Mouse (Mus musculus) heart, embryonic 16.5 days (tissue): ENCODE results near the gene Zdhhc22. TPM values are rescaled to one million over a fixed set of nuclear protein-coding genes. Genes with fewer than 3 reads are reported as not detected.
A peak's percentile ranks its signal among the peaks of the same experiment; 100 is the strongest.

ENCODE experiments used
- ATAC-seq: fragments of 200-750 bp; cut with Nextera tagmentation; replicated peaks from 2 replicates; pipeline ENCODE4 v1.8.0; 2017; ENCODE audit warnings: moderate number of reproducible peaks; ENCODE audit not compliant: insufficient read depth, low FRiP score; ENCODE audit errors: extremely low read depth
- H3K27ac ChIP-seq: fragments of 300-500 bp; sonication (generic); 2 replicates; pipeline ENCODE4 v1.5.1; 2014; ENCODE audit warnings: mild to moderate bottlenecking, low read length, control low read depth, moderate library complexity
- H3K27me3 ChIP-seq: fragments of 300-500 bp; sonication (generic); 2 replicates; pipeline ENCODE4 v1.6.1; 2014; ENCODE audit warnings: low read length, mixed read lengths; ENCODE audit not compliant: control insufficient read depth, insufficient read depth
- H3K36me3 ChIP-seq: fragments of 300-500 bp; sonication (generic); 2 replicates; pipeline ENCODE4 v1.6.1; 2014; ENCODE audit not compliant: control insufficient read depth, insufficient read depth
- H3K4me1 ChIP-seq: fragments of 300-500 bp; sonication (generic); 2 replicates; pipeline ENCODE4 v1.6.1; 2014; ENCODE audit warnings: low read length, mixed read lengths; ENCODE audit not compliant: control insufficient read depth, insufficient read depth
- H3K4me2 ChIP-seq: fragments of 300-500 bp; sonication (generic); 2 replicates; pipeline ENCODE4 v1.6.1; 2014; ENCODE audit warnings: low read depth, mild to moderate bottlenecking, control low read depth, low read length
- H3K4me3 ChIP-seq: fragments of 300-500 bp; sonication (generic); 2 replicates; pipeline ENCODE4 v1.5.1; 2014; ENCODE audit warnings: mild to moderate bottlenecking, control low read depth, low read length
- H3K9ac ChIP-seq: fragments of 300-500 bp; sonication (generic); 2 replicates; pipeline ENCODE4 v1.6.1; 2014; ENCODE audit warnings: low read length, control low read depth
- H3K9me3 ChIP-seq: fragments of 300-500 bp; sonication (generic); replicated peaks from 2 replicates; pipeline ENCODE4 v1.6.1; 2016; ENCODE audit warnings: low read length; ENCODE audit not compliant: control insufficient read depth
- WGBS: fragments of 180-500 bp; shearing (Covaris S2); extraction: QIAGEN DNeasy Blood & Tissue Kit; methylation state at CpG from one replicate; pipeline ENCODE4 v1.1.7; 2014; 5-methylcytosine and 5-hydroxymethylcytosine counted together
- polyA plus RNA-seq: library from polyadenylated mRNA; unstranded; fragments of >200 nt; fragmentation: Nextera tagmentation; extraction: Ambion mirVana; gene quantifications from 2 replicates; pipeline ENCODE4 v1.2.1, GENCODE M21; 2015

The Zdhhc22 gene
- polyA plus RNA-seq, 1 experiment from 2014 or later: 0.07 TPM

DNA sequence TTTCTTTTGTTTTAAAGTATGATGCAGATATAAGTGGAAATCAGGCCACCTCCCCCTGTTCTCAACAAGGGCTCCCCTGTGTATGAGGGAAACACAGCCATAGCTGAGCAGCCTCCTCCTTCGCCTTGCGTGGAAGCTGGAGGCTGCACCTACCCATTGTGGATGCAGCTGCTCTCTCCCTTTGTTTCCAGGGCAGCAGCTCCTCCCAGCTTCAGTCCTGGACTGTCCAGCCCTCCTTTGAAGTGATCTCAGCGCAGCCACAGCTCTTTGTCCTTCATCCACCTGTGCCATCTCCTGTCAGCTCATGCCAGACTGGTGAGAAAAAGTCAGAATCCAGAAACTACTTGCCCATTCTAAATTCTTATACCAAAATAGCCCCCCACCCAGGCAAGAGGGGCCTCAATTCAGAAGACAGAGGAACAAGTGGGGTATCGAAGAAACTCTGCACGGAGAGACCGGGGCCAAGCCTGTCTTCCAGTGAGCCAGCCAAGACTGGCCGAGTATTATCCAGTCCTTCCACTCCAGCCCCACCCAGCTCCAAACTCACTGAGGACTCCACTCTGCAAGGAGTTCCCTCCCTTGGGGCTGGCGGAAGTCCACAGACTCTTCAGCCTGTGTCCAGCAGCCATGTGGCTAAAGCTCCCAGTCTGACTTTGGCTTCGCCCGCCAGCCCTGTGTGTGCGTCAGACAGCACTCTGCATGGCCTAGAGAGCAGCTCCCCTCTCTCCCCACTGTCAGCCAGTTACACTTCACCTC lies 28.5 kb downstream of the Zdhhc22 start:
- Histone ChIP-seq H3K4me2 (no peak overlapping the region), H3K4me1 (no peaks in the 10 kb centered on the region), H3K4me3 (no peak overlapping the region), H3K27me3 (no peaks in the 10 kb centered on the region), H3K9ac (no peak overlapping the region), H3K36me3 (peaks cover 58% of the 10 kb centered on the region), H3K27ac (no peak overlapping the region), H3K9me3 (no peaks in the 10 kb centered on the region)
- WGBS: 86% methylated on average over 11 of the region's 11 CpGs
- ATAC-seq: no peak

GRCm38 (mm10) chr12:86960791-86961335 lies 29.4 kb downstream of the Zdhhc22 start:
- Histone ChIP-seq H3K4me3 (no peak overlapping the region), H3K4me1 (peaks cover 3% of the 10 kb centered on the region; the same call in 1 of the 2 replicates), H3K9ac (no peak overlapping the region), H3K4me2 (no peak overlapping the region), H3K9me3 (no peaks in the 10 kb centered on the region), H3K27ac (no peak overlapping the region), H3K36me3 (peaks cover 62% of the 10 kb centered on the region), H3K27me3 (no peaks in the 10 kb centered on the region)
- WGBS: 93% methylated on average over 3 of the region's 3 CpGs
- no peak for ATAC-seq

- H3K4me1 ChIP-seq: peaks cover 7% of the 10 kb centered on the region
- H3K27ac ChIP-seq: no peak overlapping the region
- H3K4me2 ChIP-seq: no peak overlapping the region
- no peak for ATAC-seq
- 86% methylated on average over 15 of the region's 15 CpGs for WGBS
- H3K9me3 ChIP-seq: no peaks in the 10 kb centered on the region
- H3K27me3 ChIP-seq: no peaks in the 10 kb centered on the region
- peaks cover 68% of the 10 kb centered on the region for H3K36me3 ChIP-seq
- H3K4me3 ChIP-seq: no peak overlapping the region
- no peak overlapping the region for H3K9ac ChIP-seq
Observed at GRCm38 (mm10) chr12:86960138-86960537, 30.1 kb downstream of the Zdhhc22 start.

DNA sequence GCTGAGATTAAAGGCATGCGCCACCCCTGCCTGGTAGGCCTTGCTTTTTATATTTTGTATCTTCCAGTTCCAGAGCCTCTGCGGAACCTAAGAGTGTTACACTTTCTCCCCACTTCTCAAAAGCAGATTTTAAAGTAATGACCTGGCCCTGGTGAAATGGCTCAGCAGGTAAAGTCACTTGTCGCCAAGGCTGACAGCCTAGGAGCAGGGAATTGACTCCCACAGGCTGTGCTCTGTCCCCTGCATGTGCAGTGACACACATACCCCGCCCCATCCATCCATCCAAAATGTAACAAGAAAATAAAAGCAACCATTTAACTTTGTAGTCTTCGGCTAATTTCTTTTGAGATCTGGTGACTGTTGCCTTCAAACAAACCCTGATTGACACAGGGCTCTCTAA lies 30.6 kb downstream of the Zdhhc22 start:
- Histone ChIP-seq H3K4me2 (no peak overlapping the region), H3K9ac (no peak overlapping the region), H3K9me3 (no peaks in the 10 kb centered on the region), H3K4me1 (peaks cover 7% of the 10 kb centered on the region), H3K36me3 (peaks cover 69% of the 10 kb centered on the region), H3K4me3 (no peak overlapping the region), H3K27me3 (no peaks in the 10 kb centered on the region), H3K27ac (no peak overlapping the region)
- WGBS: 97% methylated on average over 5 of the region's 5 CpGs
- ATAC-seq: no peak

DNA sequence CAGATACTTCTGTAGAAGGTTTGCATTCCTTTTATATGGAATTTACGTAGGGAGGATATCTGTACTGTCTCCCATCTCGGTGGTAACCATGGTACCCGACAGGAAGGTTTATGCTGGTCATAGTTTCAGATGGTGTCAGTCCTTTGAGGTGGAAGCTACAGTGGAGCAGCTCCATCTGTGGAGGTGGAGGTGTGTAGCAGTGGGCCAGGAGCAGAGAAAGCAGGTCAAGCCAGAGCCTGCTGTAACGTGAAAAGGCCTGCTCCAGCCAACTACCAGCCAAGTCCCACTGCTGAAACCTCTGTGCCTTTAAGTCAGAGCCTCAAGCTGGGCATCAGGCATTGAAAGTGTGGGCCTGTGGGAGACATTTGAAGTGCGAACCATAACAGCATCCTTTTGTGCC lies 31.7 kb downstream of the Zdhhc22 start:
- WGBS: 84% methylated on average over 5 of the region's 5 CpGs
- H3K9me3 ChIP-seq: no peaks in the 10 kb centered on the region
- H3K4me1 ChIP-seq: peaks cover 7% of the 10 kb centered on the region
- no peak for ATAC-seq
- H3K4me3 ChIP-seq: no peak overlapping the region
- peaks cover 70% of the 10 kb centered on the region for H3K36me3 ChIP-seq
- no peak overlapping the region for H3K27ac ChIP-seq
- H3K9ac ChIP-seq: no peak overlapping the region
- no peaks in the 10 kb centered on the region for H3K27me3 ChIP-seq
- H3K4me2 ChIP-seq: no peak overlapping the region

DNA sequence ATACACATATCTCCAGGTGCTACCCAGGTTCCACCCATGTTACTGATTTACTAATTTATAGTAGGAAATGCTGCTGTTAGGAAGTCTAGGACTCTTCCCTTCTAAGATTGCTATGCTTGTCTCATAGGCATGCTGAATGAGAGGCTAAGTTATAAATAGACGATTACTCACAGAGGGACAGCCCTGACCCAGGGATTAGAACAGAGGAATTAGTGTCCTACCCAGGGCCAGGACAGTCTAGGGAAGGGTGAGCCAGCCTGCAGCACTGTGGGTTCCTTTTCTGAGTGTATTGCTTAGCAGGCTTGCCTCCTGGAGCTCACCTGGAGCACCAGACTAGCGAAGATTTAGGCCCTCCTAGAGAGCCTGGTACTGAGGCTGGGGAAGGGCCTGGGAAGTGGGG lies 34.3 kb downstream of the Zdhhc22 start:
- WGBS: 63% methylated on average over 2 of the region's 2 CpGs
- peaks cover 7% of the 10 kb centered on the region for H3K4me1 ChIP-seq
- peak; percentile 89 for ATAC-seq
- H3K27me3 ChIP-seq: no peaks in the 10 kb centered on the region
- no peak overlapping the region for H3K4me3 ChIP-seq
- peak overlapping the region; percentile 1; the same call in 1 of the 2 replicates for H3K9ac ChIP-seq
- peaks cover 46% of the 10 kb centered on the region for H3K36me3 ChIP-seq
- H3K4me2 ChIP-seq: no peak overlapping the region
- peak overlapping the region; percentile 83 for H3K27ac ChIP-seq
- no peaks in the 10 kb centered on the region for H3K9me3 ChIP-seq

DNA sequence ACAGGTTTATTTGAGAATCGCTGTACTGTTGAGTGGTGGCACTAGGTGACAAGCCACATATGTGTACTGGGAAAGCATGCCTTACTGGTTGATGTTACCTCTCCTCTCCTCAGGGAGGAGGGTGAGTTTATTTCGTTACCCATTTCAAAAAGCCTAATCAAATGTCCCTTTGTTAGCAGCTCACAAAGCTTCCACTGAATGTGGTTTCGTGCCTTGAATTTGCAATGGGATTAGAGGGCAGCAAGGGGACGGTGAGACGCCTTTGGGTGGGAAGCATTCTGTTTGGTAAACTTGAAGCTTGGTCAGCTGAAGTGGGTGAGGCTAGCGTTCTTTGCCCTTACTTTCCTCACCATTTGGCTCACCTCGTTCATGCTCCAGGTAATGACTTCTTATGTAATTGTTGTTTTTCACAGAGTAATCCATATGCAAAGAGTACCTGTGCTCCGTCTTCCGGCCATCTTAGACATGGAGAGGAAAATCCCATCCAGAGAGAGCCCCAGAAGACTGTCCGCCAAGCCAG lies 37.8 kb downstream of the Zdhhc22 start:
- H3K4me3 ChIP-seq: no peak overlapping the region
- H3K27ac ChIP-seq: no peak overlapping the region
- no peak overlapping the region for H3K9ac ChIP-seq
- ATAC-seq: no peak
- peaks cover 23% of the 10 kb centered on the region for H3K36me3 ChIP-seq
- peaks cover 30% of the 10 kb centered on the region for H3K4me1 ChIP-seq
- H3K9me3 ChIP-seq: no peaks in the 10 kb centered on the region
- H3K27me3 ChIP-seq: no peaks in the 10 kb centered on the region
- WGBS: 89% methylated on average over 10 of the region's 10 CpGs
- no peak overlapping the region for H3K4me2 ChIP-seq

DNA sequence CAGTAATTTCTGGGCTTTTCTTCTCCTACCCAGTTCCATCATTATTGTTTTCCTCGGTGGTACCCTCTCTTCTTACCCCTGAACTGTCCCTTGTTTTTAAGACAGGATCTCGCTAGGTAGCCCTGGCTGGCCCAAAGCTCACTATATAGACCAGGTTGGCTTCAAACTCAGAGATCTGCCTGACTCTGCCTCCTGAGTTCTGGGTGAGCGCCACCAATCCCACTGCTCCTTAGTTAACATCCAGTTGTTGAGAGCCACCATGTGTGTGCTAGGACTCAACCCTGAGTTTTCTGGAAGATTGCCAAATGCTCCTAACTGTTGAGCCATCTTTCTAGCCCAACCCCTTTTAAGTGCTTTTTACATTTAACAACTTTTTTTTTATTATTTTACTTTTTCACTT lies 39.3 kb downstream of the Zdhhc22 start:
- Histone ChIP-seq H3K36me3 (peaks cover 16% of the 10 kb centered on the region), H3K4me3 (no peak overlapping the region), H3K4me2 (no peak overlapping the region), H3K9ac (no peak overlapping the region), H3K27ac (no peak overlapping the region), H3K27me3 (no peaks in the 10 kb centered on the region), H3K9me3 (no peaks in the 10 kb centered on the region), H3K4me1 (peaks cover 31% of the 10 kb centered on the region)
- ATAC-seq: no peak
- 97% methylated on average over 3 of the region's 3 CpGs for WGBS
